Mouse (Mus musculus): ENCODE measurements around the gene Grn.

GRCm38 (mm10) chr11:102401898-102402500, 28.1 kb upstream of the Grn start:
- TF ChIP-seq SRF (IDR thresholded peaks at IDR 0.05; ENCODE audit: control insufficient read depth, insufficient read length, low read depth): no peak
- no peak for TF ChIP-seq TCF12 (IDR thresholded peaks at IDR 0.05; ENCODE audit: insufficient read depth, poor library complexity, severe bottlenecking)
- no peak for TF ChIP-seq POLR2AphosphoS2 (IDR thresholded peaks at IDR 0.05; ENCODE audit: insufficient read length, low read depth)
- no peak for TF ChIP-seq MAX (IDR thresholded peaks at IDR 0.05; ENCODE audit: low read depth)
- TF ChIP-seq POLR2A (IDR thresholded peaks at IDR 0.05; ENCODE audit: insufficient read length, low read depth): no peak
- no peak for TF ChIP-seq REST (IDR thresholded peaks at IDR 0.05; ENCODE audit: insufficient read depth, insufficient read length)
- no peak for TF ChIP-seq TCF3 (IDR thresholded peaks at IDR 0.05; ENCODE audit: insufficient read length, low read depth)
- TF ChIP-seq USF1 (IDR thresholded peaks at IDR 0.05; ENCODE audit: low read depth): no peak
- TF ChIP-seq E2F4 (IDR thresholded peaks at IDR 0.05; ENCODE audit: insufficient read depth): no peak
